Mouse (Mus musculus) left cerebral cortex, adult 8-10 months (tissue): ENCODE measurements around the gene Fes. TPM values are rescaled to one million over a fixed set of nuclear protein-coding genes. Genes with fewer than 3 reads are reported as not detected.

Experiments used
- DNase-seq, 2 experiments: peaks; one replicate each; pipeline ENCODE4 v3.0.0; 2022; ENCODE audit warnings: low spot score in 2 of 2
- total RNA-seq, 4 experiments: library from RNA; stranded (reverse); gene quantifications; 2 replicates each; pipeline ENCODE4 v1.2.4; 2022

Fes gene
- 10 to 100 TPM in 1 of 4 experiments, 1 to 10 TPM in 3; 4.5 to 10.5 (median 6.9) TPM for total RNA-seq

DNA sequence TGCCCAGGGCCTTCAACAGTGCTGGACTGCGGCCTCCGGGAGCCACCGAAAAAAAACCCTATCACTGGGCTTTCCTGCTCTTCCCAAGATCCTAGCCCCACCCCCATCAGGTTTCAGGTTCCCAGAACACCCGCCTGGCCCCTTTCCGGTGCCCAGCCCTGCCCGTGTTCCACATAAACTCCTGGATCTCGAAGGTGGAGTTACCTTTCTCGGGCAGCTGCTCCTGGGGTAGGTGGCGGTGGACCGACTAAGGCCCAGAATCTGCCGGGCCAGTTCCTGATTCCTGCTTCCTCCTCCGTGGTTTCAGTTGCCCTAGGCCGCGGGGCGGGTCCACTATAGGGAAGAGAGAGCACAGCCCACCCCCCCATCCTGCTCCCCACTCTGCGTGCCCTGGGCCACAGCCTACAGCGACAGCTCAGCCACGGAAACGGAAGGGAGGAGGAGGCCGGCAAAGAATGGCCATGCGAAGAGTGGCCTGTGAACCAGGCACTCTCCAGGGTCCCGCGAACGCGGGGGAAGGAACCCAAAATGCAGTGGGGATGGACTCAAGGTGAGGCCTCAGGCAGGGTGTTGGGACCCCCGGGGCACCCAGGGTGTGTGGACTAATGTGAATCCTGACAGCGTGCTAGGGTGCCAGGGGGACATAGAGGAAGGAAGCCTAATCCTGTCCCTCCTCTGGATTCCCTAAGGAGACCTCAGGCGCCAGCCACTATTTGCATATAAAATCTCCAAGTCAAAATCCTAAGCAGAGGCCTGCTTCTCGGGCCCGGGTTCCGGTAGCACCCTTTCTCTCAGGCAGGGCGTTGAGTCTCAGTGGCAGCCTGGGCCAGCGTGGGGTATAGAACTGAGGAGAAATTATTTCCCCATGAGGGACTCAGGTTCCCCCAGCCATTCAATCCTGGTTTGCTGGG is at the start of gene Fes:
Gene Fes (minus strand): TSS at position 314 of the 911 bp plus-strand sequence.
- DNase-seq: no peak

DNA sequence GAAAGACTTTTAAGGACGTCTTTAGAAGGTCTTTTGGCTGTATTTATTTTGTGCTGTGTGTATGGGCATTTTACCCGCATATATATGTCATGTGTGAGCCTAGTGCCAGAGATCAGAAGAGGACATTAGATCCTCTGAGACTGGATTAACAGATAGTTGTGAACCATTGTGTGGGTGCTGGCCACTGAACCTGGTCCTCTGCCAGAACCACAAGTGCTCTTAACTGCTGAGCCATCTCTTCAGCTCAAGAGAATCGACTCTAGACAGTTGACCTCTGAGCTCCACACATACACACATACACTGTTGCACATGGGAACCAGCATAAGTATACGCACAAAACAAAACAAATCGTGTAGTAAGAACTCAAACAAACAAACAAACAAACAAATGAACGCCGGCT is 48.8 kb upstream of the Fes start:
- no peak for DNase-seq

DNA sequence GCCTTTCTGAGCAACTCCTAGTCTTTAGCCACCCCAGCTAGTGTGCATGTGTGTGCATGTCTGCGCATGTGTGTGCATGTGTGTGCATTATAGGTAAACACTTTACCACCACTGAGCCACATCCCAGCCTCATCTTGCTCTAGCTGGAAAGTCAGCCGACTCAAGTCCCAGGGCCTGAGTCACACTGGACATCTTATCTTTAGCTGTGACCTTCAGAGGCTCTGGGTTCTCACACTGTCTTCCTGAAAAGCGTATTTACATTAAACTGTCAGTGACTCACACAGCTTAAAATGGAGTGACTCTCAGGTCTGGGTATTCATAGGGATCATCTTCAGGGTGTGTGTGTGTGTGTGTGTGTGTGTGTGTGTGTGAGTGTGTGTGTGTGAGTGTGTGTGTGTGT is 47.8 kb upstream of the Fes start:
- no peak for DNase-seq

DNA sequence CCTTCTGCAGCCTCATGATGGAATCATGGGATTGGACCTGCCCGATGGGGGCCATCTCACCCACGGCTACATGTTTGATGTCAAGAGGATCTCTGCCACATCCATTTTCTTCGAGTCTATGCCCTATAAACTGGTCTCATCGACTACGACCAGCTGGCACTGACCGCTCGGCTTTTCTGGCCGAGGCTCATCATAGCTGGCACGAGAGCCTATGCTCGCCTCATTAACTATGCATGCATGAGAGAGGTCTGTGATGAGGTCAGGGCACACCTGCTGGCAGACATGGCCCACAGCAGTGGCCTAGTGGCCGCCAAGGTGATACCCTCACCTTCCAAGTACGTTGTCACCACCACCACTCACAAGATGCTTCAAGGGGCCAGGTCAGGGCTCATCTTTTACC is 41.9 kb upstream of the Fes start:
- no peak for DNase-seq

DNA sequence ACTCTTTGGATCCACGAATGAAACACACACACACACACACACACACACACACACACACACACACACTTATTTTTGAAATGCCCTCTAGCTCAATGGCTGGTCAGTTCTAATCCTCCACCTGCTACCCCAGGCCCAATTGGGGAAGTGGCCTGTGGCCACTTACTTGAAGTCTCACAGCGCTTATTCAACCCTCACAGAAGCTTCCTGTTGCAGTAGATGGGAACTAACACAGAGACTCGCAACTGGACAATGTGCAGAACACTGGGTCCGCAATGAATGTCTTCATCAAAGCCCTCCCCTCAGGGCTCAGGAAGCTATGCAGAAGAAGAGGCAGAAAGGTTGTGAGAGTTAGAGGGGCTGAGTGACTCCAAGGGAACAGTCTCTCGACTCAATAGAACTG is 40.0 kb upstream of the Fes start:
- DNase-seq: no peak

DNA sequence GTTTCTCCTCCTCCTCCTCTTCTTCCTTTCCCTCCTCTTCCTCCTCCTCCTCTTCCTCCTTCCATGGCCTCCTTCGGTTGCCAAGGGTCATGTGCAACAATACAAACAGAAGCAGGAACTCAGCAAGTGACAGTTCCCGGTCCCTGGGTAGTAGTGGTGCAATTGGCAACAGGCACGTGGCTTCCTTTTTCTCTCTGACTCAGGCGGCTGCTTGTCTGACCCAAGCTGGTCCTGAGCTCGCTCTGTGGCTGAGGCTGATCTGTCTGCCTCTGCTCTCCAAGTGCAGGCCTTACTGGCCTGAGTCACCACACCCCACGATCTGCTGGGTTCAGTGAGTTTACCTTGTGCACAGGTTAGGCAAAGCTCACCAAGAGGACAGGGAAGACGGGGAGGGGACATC is 38.6 kb upstream of the Fes start:
- no peak for DNase-seq

DNA sequence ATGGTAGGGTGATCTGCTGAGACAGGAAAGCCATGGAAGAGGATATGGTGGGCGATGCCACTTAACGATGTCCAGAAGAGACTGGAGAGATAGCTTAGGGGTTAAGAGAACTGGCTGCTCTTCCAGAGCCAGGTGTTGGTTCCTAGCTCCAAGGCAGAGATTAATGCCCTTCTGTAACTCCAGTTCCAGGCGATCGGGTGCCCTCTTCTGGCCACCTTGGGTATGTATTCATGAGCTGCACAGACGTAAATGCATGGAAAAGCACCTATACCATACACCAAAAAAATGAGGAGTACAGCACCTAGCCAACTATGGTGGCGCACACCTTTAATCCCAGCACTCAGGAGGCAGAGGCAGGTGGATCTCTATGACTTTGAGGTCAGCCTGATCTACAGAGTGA is 37.0 kb upstream of the Fes start:
- no peak for DNase-seq

DNA sequence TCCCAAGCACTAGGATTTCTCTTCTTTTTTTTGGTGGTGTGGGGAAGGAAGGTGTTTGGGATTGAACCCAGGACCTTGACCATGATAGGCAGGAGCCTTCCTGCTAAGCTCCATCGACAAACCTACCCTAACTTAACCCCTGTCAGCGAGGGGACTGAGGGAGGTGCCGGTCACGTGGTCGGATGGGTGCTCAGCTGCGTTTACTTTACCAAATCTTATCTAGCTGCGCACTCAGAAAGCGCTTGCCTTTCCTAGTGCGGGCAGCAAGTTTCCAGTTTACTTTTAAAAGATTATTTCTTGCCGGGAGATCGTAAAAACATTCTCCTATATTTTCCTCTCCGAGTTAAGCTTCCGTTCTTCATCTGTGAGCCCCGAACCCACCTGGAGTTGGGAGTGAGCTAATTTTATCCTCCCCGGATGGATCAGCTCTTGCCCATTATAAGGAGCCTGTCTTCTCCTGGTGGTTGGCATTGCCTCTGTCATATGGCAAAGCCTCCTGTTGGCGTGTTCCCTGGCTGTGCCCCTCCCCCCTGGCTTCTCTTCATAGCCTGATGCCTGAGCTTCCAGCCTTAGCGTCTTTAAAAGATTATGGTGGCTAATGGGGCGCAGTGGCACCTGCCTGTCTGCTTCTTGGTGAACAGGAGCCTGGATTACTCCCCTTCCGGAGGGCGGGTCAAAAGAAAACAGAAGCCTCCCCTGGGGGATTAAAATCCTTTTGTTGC is 35.2 kb upstream of the Fes start:
- no peak for DNase-seq

DNA sequence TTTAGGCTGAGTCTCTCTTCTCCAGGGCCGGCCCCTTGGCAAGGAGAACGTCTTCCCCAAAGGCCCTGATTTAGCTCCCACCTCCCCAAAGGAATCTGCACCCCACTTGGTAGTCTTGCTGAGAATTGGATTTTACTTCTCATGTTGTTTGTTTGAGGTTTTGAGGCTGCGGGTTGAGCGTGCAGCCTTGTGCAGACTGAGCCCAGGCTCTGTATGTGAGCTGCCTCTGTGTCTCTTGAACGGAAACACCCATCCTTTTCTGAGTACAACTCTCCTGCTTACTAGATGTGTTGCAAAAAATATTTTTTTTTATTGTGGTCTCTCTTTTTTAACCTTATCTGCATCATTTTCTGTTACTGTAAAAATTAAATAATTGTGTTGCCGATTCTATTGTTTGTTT is 33.8 kb upstream of the Fes start:
- DNase-seq: no peak

DNA sequence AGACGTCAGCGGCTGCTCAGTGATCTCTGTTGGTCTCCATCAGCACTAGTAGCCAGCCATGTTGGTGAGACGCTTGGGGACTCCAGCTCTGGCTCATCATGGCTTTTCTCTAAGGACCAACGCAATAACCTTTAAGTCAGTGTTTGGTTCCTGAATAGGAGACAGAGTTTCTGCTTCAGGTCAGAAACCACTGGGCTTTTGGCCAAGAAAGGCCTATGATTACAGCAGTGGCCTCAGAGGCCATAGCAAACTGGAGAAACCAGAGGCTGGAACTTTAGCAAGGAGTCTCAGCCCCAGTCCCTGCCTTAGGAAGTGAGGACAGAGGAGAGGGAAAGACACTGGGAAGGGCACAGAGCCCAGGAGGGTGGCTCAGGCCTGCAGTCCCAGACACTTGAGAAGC is 32.8 kb upstream of the Fes start:
- no peak for DNase-seq

DNA sequence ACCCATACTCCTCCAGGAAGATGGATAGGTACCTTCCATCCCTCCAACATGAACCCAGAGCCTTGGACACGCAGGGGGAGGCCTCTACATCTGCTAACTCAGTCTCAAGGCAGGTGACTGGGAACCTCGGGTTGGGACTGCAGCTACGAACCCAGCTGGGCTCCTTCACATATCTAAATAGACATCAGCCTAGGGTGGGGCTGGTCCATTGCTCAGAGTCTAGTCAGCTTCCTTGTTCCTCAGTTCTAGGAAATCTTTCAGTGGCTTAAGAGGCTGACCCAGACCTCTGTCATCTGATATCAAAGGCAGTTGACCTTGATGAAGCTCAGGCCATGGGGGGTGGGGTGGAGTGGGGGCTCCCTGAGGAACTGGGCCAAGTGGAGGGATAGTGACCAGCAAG is 31.5 kb upstream of the Fes start:
- no peak for DNase-seq

DNA sequence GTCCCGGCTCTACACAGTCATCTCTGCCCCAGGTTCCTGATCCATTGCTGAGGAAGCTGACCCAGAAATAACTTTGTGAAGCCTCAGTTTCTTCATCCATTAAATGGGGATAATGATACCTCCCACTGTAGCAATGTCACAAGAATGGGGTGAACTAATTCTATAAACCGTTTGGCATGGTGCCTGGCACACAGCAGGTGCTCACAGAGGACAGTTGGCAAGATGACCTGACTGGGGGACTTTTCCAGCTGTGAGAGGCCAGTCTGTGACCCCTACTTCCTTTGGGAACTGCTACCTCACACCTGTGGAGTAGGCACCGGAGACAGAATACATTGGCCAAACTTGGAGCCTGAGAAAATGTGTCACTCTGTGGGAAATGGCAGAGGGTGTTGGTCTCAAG is 30.3 kb upstream of the Fes start:
- DNase-seq: no peak

DNA sequence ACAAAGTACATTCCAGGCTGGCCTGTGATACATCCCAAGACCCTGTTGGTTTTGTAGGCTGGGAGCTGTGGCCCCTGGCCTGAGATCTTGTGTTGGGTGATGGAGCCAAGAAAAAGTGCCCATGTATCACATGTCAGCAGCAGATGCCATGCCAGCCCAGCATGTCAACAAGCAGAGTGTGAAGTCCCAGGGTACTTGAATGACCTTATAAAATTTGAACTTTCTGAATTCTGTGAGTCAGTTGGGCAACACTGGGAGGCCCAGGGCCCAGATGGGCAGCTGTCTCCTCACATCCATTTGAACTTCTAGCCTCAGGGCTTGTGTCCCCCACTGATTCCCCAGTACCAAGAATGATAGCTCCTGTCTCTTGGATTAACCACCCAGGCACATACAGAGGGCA is 29.9 kb upstream of the Fes start:
- no peak for DNase-seq

DNA sequence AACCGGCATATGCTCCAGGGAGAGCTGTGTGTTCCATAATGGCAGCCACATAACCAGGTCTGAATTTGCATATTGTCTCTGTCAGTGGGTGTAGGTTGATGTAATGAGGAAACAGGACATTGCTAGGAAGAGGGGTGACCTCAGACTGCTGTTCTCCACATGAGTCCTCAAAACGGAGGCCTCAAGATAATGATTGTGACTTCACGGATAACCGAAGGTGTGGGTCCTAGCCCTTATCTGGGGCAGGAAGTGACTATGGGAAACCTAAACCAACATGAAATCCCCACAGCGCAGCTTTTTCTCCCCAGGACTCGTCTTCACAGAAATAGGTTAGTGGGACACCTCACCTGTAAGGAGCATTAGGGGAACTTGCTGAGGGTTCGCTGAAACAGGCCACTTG is 29.2 kb upstream of the Fes start:
- no peak for DNase-seq

DNA sequence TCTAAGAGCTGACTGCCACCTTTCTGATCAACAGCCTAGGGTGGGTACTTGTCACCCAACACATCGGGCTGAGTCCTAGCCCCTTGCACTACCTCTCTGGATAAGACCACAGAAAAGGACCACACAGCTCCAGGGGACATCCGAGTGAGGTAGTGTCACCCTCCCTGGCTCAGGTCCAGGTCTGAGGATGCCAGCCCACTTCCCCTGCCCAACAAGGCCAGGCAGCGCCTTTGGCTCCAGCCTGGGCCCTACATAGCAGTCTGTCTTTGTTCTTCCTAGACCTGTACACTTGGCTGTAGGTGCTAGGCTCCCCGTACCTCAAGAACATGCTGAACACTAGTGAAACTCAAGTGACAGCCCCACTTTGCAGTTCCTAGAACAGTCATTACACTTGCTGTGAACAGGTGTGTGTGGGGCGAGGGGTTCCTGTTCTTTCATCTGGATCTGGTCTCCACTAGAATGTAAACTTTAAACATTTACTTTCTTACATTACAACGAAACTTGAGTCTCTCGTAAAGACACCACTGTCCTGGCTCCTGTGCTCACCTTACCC is 26.6 kb upstream of the Fes start:
- DNase-seq: no peak

DNA sequence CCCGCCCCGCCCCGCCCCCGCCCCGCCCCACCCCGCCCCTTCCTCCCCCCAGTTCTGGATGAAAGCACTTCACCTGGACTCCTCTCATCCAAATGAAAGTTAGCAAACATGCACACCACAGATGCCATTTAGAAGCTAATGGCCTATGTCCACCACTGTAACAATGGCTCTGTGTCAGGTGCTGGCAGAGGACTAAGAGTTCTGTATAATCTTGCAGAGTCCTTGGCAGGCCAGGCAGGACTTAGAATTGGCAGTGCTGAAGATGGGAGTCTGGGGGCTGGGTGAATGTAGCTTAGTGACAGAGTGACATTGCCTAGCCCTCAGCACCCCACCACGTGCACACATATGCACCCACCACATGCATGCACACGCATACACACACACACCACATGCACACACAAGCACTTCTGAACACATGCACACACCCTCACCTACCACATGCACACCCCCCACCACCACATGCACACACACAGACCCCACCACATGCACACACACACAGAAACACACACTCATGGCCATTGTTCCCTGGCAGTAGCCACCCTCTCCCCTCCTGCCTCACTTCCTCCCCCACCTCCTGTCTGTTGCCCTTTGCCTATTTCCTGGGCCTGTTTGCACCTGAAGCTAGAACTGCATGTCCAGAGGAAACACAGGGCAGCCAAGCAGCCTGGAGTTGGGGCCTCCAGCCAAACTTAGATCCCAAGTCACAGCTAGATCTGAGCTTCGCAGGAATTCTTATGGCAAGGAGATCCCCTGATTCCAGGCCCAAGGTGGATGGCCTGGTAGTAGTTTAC is 26.0 kb upstream of the Fes start:
- no peak for DNase-seq

DNA sequence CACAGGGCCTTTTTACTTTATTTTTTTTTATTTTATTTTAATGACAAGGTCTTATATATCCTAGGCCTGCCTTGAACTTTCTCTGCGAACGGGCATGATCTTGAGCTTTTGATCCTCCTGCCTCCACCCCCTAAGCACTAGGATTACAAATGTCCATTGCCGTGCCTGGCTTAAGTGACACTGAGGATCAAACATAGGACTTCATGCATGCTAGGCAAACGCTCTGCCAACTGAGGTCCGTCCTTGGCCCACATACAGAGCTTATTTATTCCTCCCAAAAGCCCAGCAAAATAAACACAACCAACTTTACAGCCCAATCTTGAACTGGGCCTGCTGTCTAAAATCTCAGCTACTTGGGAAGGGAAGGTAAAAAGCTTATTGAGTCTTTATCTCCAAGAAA is 25.0 kb upstream of the Fes start:
- DNase-seq: no peak

DNA sequence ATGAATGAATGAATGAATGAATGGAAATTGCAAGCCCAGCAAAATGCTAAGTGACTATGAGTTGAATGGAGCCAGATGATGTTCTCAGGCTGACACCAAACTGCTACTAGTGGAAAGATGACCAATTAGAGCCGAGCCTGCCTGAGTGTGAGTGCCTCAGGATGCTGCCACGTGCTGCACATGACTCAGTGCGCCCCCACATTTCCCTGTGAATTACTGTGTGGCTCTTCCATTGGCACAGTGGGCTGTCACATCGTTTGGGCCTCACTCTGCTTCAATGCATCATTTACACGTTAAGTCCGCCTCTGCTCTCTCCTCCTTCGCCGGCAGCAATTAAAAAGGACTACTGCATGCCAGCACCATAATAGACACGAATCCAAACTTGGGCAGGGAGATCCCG is 24.5 kb upstream of the Fes start:
- peak in 1 of 2 experiments; percentile 90 for DNase-seq

DNA sequence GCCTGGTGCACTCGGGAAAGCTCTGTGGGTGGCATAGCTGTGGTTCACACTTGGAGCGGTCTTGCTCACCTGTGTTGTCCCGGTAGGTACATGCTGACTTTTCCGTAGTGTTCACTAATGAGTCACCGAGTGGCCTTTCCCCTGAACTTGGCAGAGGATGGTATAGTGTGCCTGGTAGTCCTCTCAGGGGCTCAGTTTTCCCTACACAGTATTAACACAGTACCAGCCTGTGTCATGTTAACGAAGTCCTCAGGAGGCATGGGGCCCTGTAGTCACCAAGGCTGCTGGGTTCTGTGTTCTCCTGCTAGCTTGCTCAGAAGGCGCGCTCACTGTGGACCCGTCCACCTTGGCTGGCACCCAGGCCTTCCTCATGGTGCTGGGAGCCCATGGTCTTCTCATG is 22.6 kb upstream of the Fes start:
- DNase-seq: no peak

DNA sequence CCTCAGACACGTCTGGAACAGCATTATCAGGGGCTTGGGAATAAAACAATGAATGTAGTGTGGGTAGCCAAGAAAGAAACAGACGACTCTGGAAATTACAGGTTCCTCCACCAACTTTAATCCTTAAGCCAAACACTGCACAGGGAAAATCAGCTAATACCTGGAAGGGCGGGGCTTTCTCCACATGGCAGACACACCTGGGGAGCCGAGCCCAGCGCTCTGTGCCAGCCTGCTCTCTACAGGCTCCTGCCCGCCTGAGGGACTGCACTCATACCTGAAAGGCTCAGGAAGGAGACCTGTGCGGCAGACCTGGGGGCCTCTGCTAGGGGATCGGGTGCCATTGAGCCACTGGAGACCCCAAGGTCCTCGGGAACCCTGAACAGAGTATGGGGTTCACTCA is 20.0 kb upstream of the Fes start:
- DNase-seq: no peak

DNA sequence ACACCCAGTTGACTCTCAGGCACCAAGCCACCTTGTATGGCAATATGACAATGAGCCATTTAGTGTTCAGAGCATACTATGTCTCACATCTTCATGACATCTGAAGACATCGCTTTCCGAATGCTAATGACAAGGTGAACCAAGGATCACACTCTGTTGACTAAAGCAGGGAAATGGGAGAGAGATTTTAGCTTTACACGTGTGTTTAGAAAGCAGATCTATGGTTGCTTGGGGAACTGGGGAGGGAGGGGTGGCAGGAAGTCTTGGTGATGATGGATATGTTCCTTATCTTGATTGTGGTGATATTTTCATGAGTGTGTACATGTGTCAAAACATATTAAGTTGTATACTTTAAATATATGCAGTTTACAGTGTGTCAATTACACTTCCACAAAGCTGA is 18.4 kb upstream of the Fes start:
- DNase-seq: no peak

DNA sequence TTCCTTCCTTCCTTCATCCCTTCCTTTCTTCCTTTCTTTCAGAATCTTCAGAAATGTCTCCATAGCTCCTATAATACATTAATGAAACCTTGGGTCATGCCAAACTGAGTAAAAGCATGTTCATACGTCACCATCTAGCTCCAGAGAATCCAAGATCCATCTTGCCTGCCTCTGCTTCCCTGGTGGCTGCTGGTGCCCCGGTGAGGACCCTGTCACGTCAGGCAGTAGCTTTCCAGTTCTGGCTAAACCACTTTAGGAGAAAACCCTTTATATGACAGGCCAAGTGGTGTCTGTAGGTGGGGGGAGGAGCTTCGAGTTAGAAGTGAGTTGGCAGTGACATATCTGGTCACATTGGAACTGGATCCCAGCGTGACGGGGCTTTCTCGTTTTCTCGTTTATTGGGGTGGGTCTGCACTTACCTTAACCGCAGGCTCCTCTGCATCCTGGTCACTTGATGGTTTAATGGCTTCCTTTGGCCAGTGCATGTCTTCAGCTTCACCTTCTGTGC is 17.5 kb upstream of the Fes start, which contains the start of gene Furin:
Gene Furin (minus strand): TSS at position 249 of the 508 bp plus-strand sequence.
- no peak for DNase-seq
